Mouse (Mus musculus): ENCODE results near the gene Snta1. TPM values are rescaled to one million over a fixed set of nuclear protein-coding genes. Genes with fewer than 3 reads are reported as not detected.
"Not testable (repeated sequence)": the region's sequence is repeated elsewhere in the genome, so short reads cannot be mapped to it uniquely, and the experiment has no call there.

Snta1 gene
- total and polyA plus RNA-seq, 2 experiments from 2014 or later, result 66.9 to 139 TPM

- ATAC-seq (ENCODE audit: insufficient read depth, low read depth), result no peak
- H3K4me2 ChIP-seq (ENCODE audit: low read depth, low read length), result no peak overlapping the region
- no peaks in the 10 kb centered on the region for H3K9me3 ChIP-seq (replicated peaks; ENCODE audit: control insufficient read depth, low read length)
- no peak overlapping the region for H3K4me3 ChIP-seq (ENCODE audit: low read depth, low read length)
- peaks cover 67% of the 10 kb centered on the region for H3K36me3 ChIP-seq (replicated peaks; ENCODE audit: control insufficient read depth, insufficient read depth, low read length)
- 92% methylated on average over 1 of the region's 1 CpGs for WGBS
- H3K27me3 ChIP-seq (ENCODE audit: control insufficient read depth, insufficient read depth, low read length), result no peaks in the 10 kb centered on the region
- H3K9ac ChIP-seq (replicated peaks; ENCODE audit: low read depth, low read length), result no peak overlapping the region
- no peaks in the 10 kb centered on the region for H3K4me1 ChIP-seq (ENCODE audit: control insufficient read depth, insufficient read depth)
- DNase-seq (ENCODE audit: low spot score), result no peak
- TF ChIP-seq CTCF (IDR thresholded peaks at IDR 0.05; ENCODE audit: low read depth), result no peak
- TF ChIP-seq EP300 (IDR thresholded peaks at IDR 0.05; ENCODE audit: low read depth), result no peak
- no peak overlapping the region for H3K27ac ChIP-seq (ENCODE audit: low read depth)
These were observed 40.4 kb downstream of the Snta1 start for GRCm38 (mm10) chr2:154367510-154367909.

DNA sequence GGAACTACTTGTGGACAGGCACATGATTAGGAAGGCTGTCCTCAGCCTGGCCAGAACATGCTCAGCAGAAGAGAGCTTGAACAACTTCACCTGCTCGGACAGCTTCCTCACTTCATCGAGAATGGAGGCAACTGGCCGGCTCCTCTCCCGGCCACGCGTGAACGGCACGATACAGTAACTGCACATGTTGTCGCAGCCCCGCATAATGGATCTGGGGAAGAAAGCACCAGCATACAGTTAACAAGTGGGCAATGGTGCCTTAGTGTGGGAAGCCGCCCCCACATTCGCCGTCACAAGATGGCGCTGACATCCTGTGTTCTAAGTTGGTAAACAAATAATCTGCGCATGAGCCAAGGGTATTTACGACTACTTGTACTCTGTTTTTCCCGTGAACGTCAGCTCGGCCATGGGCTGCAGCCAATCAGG lies 53.9 kb downstream of the Snta1 start:
- peak overlapping the region; percentile 35 for H3K4me3 ChIP-seq (ENCODE audit: low read depth, low read length)
- H3K4me1 ChIP-seq (ENCODE audit: control insufficient read depth, insufficient read depth); H3K9me3 ChIP-seq (replicated peaks; ENCODE audit: control insufficient read depth, low read length); DNase-seq (ENCODE audit: low spot score); H3K27me3 ChIP-seq (ENCODE audit: control insufficient read depth, insufficient read depth, low read length): not testable (repeated sequence)
- ATAC-seq (ENCODE audit: insufficient read depth, low read depth), result peak; percentile 41; the same call in 1 of the 2 replicates
- peak overlapping the region; percentile 51; the same call in 1 of the 2 replicates for H3K9ac ChIP-seq (replicated peaks; ENCODE audit: low read depth, low read length)
- peak overlapping the region; percentile 48 for H3K4me2 ChIP-seq (ENCODE audit: low read depth, low read length)
- peak overlapping the region; percentile 70 for H3K27ac ChIP-seq (ENCODE audit: low read depth)
- WGBS, result 56% methylated on average over 14 of the region's 19 CpGs
- H3K36me3 ChIP-seq (replicated peaks; ENCODE audit: control insufficient read depth, insufficient read depth, low read length), result peaks cover 39% of the 10 kb centered on the region

GRCm38 (mm10) chr2:154348152-154348551 lies 59.7 kb downstream of the Snta1 start:
- no peak overlapping the region for H3K4me2 ChIP-seq (ENCODE audit: low read depth, low read length)
- H3K9me3 ChIP-seq (replicated peaks; ENCODE audit: control insufficient read depth, low read length), result no peaks in the 10 kb centered on the region
- H3K27ac ChIP-seq (ENCODE audit: low read depth), result no peak overlapping the region
- H3K9ac ChIP-seq (replicated peaks; ENCODE audit: low read depth, low read length), result no peak overlapping the region
- ATAC-seq (ENCODE audit: insufficient read depth, low read depth) (no peak), DNase-seq (ENCODE audit: low spot score) (no peak)
- H3K27me3 ChIP-seq (ENCODE audit: control insufficient read depth, insufficient read depth, low read length), result no peaks in the 10 kb centered on the region
- TF ChIP-seq CTCF (IDR thresholded peaks at IDR 0.05; ENCODE audit: low read depth) (no peak), EP300 (IDR thresholded peaks at IDR 0.05; ENCODE audit: low read depth) (no peak)
- peaks cover 59% of the 10 kb centered on the region for H3K36me3 ChIP-seq (replicated peaks; ENCODE audit: control insufficient read depth, insufficient read depth, low read length)
- no peak overlapping the region for H3K4me3 ChIP-seq (ENCODE audit: low read depth, low read length)
- no peaks in the 10 kb centered on the region for H3K4me1 ChIP-seq (ENCODE audit: control insufficient read depth, insufficient read depth)
- WGBS, result 92% methylated on average over 3 of the region's 3 CpGs

DNA sequence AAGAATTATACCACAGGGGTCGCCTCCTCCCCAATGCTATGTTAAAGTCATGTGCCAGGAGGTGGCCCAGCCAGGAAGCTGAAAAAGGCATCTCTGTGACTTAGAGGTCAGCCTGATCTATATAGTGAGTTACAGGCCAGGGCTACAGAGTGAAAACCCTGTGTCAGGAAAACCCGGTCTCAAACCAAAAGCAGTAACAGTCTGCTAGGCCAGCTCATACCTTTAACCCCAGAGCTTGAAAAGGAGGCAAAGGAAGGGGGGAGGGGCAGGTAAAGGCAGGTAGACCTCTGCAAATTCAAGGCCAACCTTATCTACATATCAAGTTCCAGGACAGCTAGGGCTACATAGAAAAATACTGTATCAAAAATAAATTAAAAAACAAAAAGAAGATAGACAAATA lies 68.5 kb downstream of the Snta1 start:
- no peak for DNase-seq (ENCODE audit: low spot score)
- Histone ChIP-seq H3K27ac (ENCODE audit: low read depth) (no peak overlapping the region), H3K4me1 (ENCODE audit: control insufficient read depth, insufficient read depth) (no peaks in the 10 kb centered on the region), H3K36me3 (replicated peaks; ENCODE audit: control insufficient read depth, insufficient read depth, low read length) (peaks cover 42% of the 10 kb centered on the region), H3K27me3 (ENCODE audit: control insufficient read depth, insufficient read depth, low read length) (no peaks in the 10 kb centered on the region), H3K4me3 (ENCODE audit: low read depth, low read length) (no peak overlapping the region), H3K9me3 (replicated peaks; ENCODE audit: control insufficient read depth, low read length) (no peaks in the 10 kb centered on the region), H3K9ac (replicated peaks; ENCODE audit: low read depth, low read length) (no peak overlapping the region), H3K4me2 (ENCODE audit: low read depth, low read length) (no peak overlapping the region)
- ATAC-seq (ENCODE audit: insufficient read depth, low read depth), result no peak
- WGBS, result 64% methylated on average over 2 of the region's 2 CpGs
- TF ChIP-seq CTCF (IDR thresholded peaks at IDR 0.05; ENCODE audit: low read depth), result no peak
- TF ChIP-seq EP300 (IDR thresholded peaks at IDR 0.05; ENCODE audit: low read depth), result no peak

DNA sequence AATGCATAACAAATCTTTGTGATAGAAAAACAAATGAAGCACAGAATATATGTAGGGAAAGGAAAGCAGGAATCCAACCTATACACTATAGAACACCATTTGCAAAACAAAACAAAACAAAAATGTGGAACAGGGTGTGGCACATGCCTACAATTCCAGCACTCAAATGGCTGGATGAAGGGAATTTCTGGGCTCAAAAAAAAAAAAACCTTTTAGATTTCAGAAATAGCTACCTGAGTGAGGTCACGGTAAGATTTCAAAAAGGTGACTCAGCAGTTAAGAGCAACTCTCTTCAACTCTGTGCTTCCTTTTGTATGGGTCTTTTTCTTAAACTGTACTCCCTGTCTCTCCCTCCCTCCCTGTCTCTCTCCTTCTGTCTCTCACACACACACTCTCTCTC lies 69.7 kb downstream of the Snta1 start:
- Histone ChIP-seq H3K27ac (ENCODE audit: low read depth) (no peak overlapping the region), H3K9me3 (replicated peaks; ENCODE audit: control insufficient read depth, low read length) (no peaks in the 10 kb centered on the region), H3K36me3 (replicated peaks; ENCODE audit: control insufficient read depth, insufficient read depth, low read length) (peaks cover 36% of the 10 kb centered on the region), H3K4me2 (ENCODE audit: low read depth, low read length) (no peak overlapping the region), H3K4me1 (ENCODE audit: control insufficient read depth, insufficient read depth) (no peaks in the 10 kb centered on the region), H3K27me3 (ENCODE audit: control insufficient read depth, insufficient read depth, low read length) (no peaks in the 10 kb centered on the region), H3K4me3 (ENCODE audit: low read depth, low read length) (no peak overlapping the region), H3K9ac (replicated peaks; ENCODE audit: low read depth, low read length) (no peak overlapping the region)
- ATAC-seq (ENCODE audit: insufficient read depth, low read depth), result no peak
- 64% methylated on average over 1 of the region's 1 CpGs for WGBS
- TF ChIP-seq CTCF (IDR thresholded peaks at IDR 0.05; ENCODE audit: low read depth), result no peak
- TF ChIP-seq EP300 (IDR thresholded peaks at IDR 0.05; ENCODE audit: low read depth), result no peak
- no peak for DNase-seq (ENCODE audit: low spot score)

DNA sequence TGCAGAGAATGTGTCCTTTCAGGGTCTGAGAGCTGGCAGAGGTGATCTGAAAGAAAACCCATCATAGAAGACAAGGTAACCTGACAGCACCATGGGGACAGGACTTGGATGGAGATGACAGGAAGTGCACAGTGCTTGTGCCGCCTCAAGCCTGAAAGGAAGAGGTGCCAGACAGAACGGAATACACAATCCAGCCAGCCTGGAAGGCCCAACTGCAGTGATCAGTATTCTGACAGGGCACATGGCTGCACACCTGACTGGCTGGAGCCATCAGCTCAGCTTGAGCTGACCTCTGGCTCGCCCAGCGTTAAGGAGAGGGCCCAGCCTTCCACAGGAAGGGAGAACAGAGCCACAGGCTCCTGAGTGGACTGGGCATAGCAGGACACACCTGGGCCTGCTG lies 72.3 kb downstream of the Snta1 start:
- Histone ChIP-seq H3K4me3 (ENCODE audit: low read depth, low read length) (no peak overlapping the region), H3K4me2 (ENCODE audit: low read depth, low read length) (no peak overlapping the region), H3K4me1 (ENCODE audit: control insufficient read depth, insufficient read depth) (no peaks in the 10 kb centered on the region), H3K9me3 (replicated peaks; ENCODE audit: control insufficient read depth, low read length) (no peaks in the 10 kb centered on the region), H3K9ac (replicated peaks; ENCODE audit: low read depth, low read length) (no peak overlapping the region), H3K27me3 (ENCODE audit: control insufficient read depth, insufficient read depth, low read length) (no peaks in the 10 kb centered on the region), H3K27ac (ENCODE audit: low read depth) (no peak overlapping the region), H3K36me3 (replicated peaks; ENCODE audit: control insufficient read depth, insufficient read depth, low read length) (peaks cover 16% of the 10 kb centered on the region)
- ATAC-seq (ENCODE audit: insufficient read depth, low read depth) (no peak), DNase-seq (ENCODE audit: low spot score) (no peak)
- 74% methylated on average over 4 of the region's 4 CpGs for WGBS
- TF ChIP-seq CTCF (IDR thresholded peaks at IDR 0.05; ENCODE audit: low read depth), result no peak
- no peak for TF ChIP-seq EP300 (IDR thresholded peaks at IDR 0.05; ENCODE audit: low read depth)

Measured in heart, postnatal 0 days (tissue).